Mouse (Mus musculus): ENCODE measurements around the gene Tom1l2. TPM values are rescaled to one million over a fixed set of nuclear protein-coding genes. Genes with fewer than 3 reads are reported as not detected.

The Tom1l2 gene
- total RNA-seq, 2 experiments from 2014 or later: 218 to 221 TPM

- no peak for DNase-seq (ENCODE audit: low spot score in 2 of 2)
Measured at GRCm38 (mm10) chr11:60235351-60235750, 117.4 kb downstream of the Tom1l2 start.

- peak; percentile 35 to 60 for DNase-seq (ENCODE audit: low spot score in 2 of 2)
Measured at GRCm38 (mm10) chr11:60233235-60233634, 119.5 kb downstream of the Tom1l2 start.

DNA sequence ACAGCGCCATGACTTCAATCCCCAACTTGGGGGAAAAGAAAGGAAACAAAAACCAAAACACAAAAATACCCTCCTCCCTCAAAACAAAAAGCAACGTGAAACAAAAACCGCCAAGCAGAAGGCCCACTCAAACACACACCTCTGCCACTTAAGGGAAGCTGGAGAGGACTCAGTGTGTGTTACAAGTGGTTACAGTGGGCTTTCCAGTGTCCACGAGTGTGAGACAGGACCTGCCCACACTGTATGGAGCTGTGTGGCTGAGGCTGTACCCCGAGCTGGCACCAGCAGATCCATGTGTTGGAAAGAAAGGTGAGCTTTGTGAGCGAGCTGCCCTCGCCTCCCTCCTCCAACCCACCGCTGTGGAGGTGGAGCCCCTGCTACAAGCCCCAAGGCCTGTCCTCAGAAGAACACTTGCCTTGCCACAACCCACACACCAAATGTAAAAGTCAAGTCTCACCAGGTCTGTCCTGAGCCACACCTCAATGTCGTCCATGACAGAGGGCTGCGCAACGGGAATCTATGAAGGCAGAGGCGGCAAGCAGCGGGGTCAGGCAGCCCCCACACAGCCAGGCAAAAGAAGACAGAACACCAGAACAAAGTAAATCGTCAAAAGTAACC is 120.2 kb downstream of the Tom1l2 start:
- no peak for DNase-seq (ENCODE audit: low spot score in 2 of 2)

GRCm38 (mm10) chr11:60231951-60232350 is 120.8 kb downstream of the Tom1l2 start:
- no peak for DNase-seq (ENCODE audit: low spot score in 2 of 2)

GRCm38 (mm10) chr11:60231326-60231725 is 121.4 kb downstream of the Tom1l2 start:
- no peak for DNase-seq (ENCODE audit: low spot score in 2 of 2)

- DNase-seq (ENCODE audit: low spot score in 2 of 2): no peak
Measured at GRCm38 (mm10) chr11:60230512-60230911, 122.2 kb downstream of the Tom1l2 start.

DNA sequence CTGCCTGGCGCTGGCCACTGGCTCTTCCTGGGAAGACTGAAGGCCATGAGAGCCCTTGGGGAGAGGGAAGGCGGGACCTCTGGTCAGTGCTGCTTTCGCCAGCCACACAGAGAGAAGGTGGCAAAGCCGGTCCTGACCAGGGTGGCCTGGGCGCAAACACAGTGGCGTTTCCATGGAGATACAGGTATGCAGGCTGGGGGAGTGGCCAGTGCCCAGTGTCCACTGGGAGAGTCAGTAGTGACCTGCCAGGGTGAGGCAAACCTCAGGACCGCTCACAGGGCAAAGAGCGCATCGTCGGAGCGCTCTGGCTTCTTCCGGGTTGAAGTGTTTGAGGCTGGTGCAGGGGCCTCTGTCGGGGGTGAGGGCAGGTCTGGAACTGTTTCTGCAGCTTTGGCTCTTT is 122.9 kb downstream of the Tom1l2 start:
- no peak for DNase-seq (ENCODE audit: low spot score in 2 of 2)

DNA sequence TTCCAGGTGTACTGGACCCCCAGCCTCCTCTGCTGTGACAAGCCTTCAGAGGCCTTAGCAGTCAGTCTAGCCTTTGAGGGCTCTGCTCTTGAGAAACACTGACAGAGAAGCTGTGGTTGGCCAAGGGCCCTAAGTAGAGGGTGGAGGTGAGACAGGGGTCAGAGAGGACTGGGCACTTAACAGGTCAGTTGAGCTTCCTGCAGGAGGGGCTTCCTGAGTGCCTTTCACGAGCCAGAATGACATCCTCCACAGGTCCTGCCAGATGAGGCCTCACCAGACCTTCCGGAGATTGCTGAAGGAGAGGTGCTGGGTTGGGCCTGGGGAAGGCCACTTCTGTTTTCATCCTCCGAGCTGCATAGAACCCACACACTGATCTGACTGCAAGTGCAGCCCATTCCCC is 124.2 kb downstream of the Tom1l2 start:
- no peak for DNase-seq (ENCODE audit: low spot score in 2 of 2)

- no peak for DNase-seq (ENCODE audit: low spot score in 2 of 2)
Measured at GRCm38 (mm10) chr11:60225874-60226273, 126.8 kb downstream of the Tom1l2 start.

DNA sequence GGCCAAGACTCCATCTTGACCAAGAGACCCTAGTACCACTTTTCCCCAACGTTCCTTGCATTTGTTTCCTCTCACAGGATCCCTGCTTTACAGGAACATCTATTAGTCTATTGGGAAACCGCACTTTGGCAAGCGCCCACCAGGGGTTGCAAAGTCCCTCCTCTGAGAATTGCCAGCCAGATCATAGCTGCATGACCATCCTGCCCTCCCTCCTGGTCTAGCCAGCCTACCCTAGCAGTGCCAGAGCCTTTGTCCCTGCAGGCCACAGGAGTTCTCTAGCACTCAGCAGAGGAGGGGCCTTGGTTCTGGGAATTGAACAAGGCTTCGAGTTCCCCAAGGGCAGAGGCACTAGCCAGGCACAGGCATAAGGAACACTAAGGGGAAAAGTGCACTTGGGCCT is 128.0 kb downstream of the Tom1l2 start:
- DNase-seq (ENCODE audit: low spot score in 2 of 2): no peak

- DNase-seq (ENCODE audit: low spot score in 2 of 2): peak; percentile 60 to 72
Measured at GRCm38 (mm10) chr11:60222469-60223236, 130.1 kb downstream of the Tom1l2 start, which contains the start of gene Srebf1. Gene Srebf1, minus strand, starts transcription at chr11:60222581.

- DNase-seq (ENCODE audit: low spot score in 2 of 2): no peak
Measured at GRCm38 (mm10) chr11:60222085-60222468, 130.6 kb downstream of the Tom1l2 start.

DNA sequence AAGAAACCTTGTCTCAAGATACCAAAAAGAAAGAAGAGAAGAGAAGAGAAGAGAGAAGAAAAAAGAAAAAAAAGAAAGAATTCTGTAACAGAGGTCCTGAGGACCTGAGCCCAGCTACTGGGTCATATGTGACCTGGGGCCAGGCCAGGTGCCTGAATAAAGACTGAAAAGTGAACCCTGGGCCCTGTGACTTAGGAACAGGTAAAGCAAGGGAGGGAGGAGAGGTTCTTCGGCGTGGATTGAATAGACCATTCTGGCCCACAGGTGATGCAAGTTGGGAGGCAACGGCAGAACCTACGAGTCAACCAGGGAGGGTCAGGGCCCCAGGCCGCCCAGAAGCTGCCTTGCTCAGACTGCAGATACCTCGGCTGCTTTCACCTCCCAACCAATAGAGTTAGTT is 131.3 kb downstream of the Tom1l2 start:
- DNase-seq (ENCODE audit: low spot score in 2 of 2): no peak

DNA sequence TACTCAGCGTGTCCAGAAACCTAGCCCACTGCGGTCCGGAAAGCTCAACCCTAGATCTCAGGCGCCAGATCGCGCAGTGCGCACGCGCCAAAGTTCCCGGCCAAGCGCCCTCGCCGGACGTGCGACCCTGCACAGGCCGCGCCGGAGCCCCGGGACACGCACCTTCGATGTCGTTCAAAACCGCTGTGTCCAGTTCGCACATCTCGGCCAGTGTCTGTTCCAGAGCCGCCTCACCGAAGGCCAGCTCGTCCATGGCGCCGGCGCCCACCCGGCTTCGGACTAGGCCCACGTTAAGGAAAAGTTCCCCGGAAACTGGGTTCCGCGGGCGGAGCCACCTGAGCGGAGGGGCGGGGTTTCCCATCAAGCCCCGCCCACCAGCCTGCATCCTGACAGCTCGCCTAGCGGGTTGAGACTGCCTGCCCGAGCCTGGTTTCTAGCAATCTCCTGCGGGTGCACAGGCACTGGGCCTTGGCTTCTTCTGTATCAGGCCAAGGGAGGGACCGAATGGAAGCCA is 132.4 kb downstream of the Tom1l2 start:
- peak; percentile 82 to 91 for DNase-seq (ENCODE audit: low spot score in 2 of 2)

- DNase-seq (ENCODE audit: low spot score in 2 of 2): no peak
Measured at GRCm38 (mm10) chr11:60219609-60220008, 133.1 kb downstream of the Tom1l2 start.

GRCm38 (mm10) chr11:60217467-60217866 is 135.2 kb downstream of the Tom1l2 start:
- DNase-seq (ENCODE audit: low spot score in 2 of 2): no peak

DNA sequence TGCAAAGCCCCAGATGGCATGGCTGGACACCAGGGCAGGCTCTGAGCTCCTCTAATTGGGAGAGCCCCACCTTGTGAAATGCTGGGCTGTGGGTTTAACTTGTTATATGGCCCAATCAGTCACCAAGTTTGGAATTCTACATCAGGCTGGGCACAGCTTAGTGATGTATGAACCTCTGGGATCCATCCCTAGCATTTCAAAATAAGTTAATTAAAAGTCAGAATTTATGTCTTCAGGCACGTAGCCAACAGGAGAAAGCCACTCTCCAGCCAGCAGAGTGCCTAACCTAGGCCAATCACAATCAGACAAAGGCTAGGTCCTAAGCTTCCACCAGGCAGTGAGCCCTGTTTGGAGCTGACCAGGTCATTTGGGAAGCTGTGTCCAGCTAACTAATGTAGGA is 136.0 kb downstream of the Tom1l2 start:
- no peak for DNase-seq (ENCODE audit: low spot score in 2 of 2)

GRCm38 (mm10) chr11:60213266-60213665 is 139.4 kb downstream of the Tom1l2 start:
- no peak for DNase-seq (ENCODE audit: low spot score in 2 of 2)

GRCm38 (mm10) chr11:60211761-60212160 is 140.9 kb downstream of the Tom1l2 start:
- no peak for DNase-seq (ENCODE audit: low spot score in 2 of 2)

DNA sequence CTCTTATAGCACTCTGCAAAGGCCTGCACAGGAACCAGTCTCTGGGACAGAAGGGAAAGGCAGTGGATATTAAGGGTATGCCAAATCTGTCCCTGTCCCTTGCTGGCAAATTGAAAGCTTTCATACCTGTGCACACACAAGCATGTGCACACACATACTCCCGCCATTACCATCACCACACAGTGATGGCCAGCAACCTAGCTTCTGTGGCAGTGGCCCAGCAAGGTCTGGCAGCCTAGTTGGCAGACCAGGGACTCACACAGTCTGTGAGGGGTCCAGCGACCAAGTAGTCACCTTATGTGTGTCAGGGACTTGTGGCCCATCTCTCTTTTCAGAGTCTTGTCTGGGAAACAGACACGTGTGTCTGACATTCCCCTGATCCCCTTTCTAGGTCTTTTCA is 141.6 kb downstream of the Tom1l2 start:
- DNase-seq (ENCODE audit: low spot score in 2 of 2): no peak

DNA sequence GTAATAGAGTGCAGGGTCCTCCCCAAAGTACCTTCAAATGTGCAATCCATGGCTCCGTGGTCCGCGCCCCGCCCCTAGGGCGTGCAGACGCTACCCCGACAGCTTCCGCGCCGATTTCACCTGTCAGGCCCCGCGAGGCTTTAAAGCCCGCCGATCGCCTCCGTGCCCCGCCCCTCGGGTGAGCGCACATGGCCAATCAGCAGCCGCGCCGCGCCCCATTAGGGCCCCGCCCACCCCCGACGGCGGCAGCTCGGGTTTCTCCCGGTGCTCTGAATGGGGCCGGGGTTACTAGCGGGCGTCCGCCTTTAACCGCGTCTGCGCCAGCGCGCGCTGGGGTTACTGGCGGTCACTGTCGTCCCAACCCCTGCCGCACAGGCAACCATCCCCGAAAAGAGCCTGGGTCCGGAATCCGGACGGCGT is 142.4 kb downstream of the Tom1l2 start:
- peak; percentile 78 to 83 for DNase-seq (ENCODE audit: low spot score in 2 of 2)

GRCm38 (mm10) chr11:60209933-60210249 is 142.8 kb downstream of the Tom1l2 start:
- no peak for DNase-seq (ENCODE audit: low spot score in 2 of 2)
